Mouse (Mus musculus) testis, adult 2 months (tissue): ENCODE measurements around the gene Muc20. TPM values are rescaled to one million over a fixed set of nuclear protein-coding genes. Genes with fewer than 3 reads are reported as not detected.

Experiments
- H3K27ac ChIP-seq: fragments of 200-500 bp; 2 replicates; pipeline ENCODE4 v1.5.1; 2012; ENCODE audit warnings: low read depth, low read length; ENCODE audit not compliant: control insufficient read depth, insufficient read depth
- H3K27me3 ChIP-seq: fragments of 200-500 bp; 2 replicates; pipeline ENCODE4 v1.6.1; 2012; ENCODE audit warnings: mild to moderate bottlenecking, low read length, moderate library complexity; ENCODE audit not compliant: control insufficient read depth, insufficient read depth
- H3K36me3 ChIP-seq: fragments of 200-500 bp; 2 replicates; pipeline ENCODE4 v1.6.1; 2012; ENCODE audit warnings: mild to moderate bottlenecking, low read length; ENCODE audit not compliant: control insufficient read depth, insufficient read depth
- H3K4me1 ChIP-seq: fragments of 200-500 bp; 2 replicates; pipeline ENCODE4 v1.6.1; 2012; ENCODE audit warnings: low read length; ENCODE audit not compliant: control insufficient read depth, insufficient read depth
- H3K4me3 ChIP-seq: fragments of 200-500 bp; 2 replicates; pipeline ENCODE4 v1.5.1; 2012; ENCODE audit warnings: low read depth, mild to moderate bottlenecking, low read length, moderate library complexity, mixed read lengths; ENCODE audit not compliant: control insufficient read depth
- CTCF ChIP-seq: fragments of 200-500 bp; IDR thresholded peaks from 2 replicates; pipeline ENCODE4 v1.5.1; 2012; ENCODE audit warnings: low read depth, mild to moderate bottlenecking, inconsistent platforms, low read length, moderate library complexity; ENCODE audit not compliant: control insufficient read depth, insufficient read depth, insufficient replicate concordance
- POLR2A ChIP-seq: fragments of 200-500 bp; IDR thresholded peaks from 2 replicates; pipeline ENCODE4 v1.6.1; 2012; ENCODE audit warnings: low read depth, mild to moderate bottlenecking, inconsistent platforms, low read length, moderate library complexity; ENCODE audit not compliant: control insufficient read depth
- polyA plus RNA-seq: library from polyadenylated mRNA; depleted of rRNA; stranded (reverse); fragments of >200 nt; gene quantifications from 2 replicates; pipeline ENCODE4 v1.2.3, GENCODE M21; 2012

The Muc20 gene
- polyA plus RNA-seq, 1 experiment, result 0.61 TPM

DNA sequence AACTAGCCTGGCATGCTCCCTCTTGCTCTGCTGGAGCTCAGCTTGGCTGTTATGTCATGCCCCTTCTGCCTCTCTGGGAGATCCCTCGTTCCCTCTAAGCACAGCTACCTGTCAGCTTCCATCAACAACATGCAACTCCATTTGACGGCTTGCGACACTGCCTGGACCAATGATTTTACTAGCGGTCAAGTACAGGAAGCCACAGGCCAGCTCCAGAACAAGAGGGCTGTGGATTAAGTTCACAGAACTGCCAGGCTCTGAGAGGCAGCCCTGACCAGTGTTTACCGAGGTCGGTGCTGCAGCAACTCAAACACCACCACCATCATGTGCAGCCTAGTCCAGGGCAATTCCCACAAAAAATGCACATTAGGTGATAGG, 25.2 kb upstream of the Muc20 start:
- Histone ChIP-seq H3K4me1 (no peaks in the 10 kb centered on the region), H3K36me3 (peaks cover 7% of the 10 kb centered on the region; the same call in 1 of the 2 replicates), H3K4me3 (no peak overlapping the region), H3K27ac (no peak overlapping the region), H3K27me3 (no peaks in the 10 kb centered on the region)
- TF ChIP-seq CTCF (no peak), POLR2A (no peak)

- H3K27ac ChIP-seq, result no peak overlapping the region
- peaks cover 7% of the 10 kb centered on the region; the same call in 1 of the 2 replicates for H3K36me3 ChIP-seq
- H3K27me3 ChIP-seq, result no peaks in the 10 kb centered on the region
- TF ChIP-seq POLR2A (no peak), CTCF (no peak)
- no peaks in the 10 kb centered on the region for H3K4me1 ChIP-seq
- H3K4me3 ChIP-seq, result no peak overlapping the region
These were observed 24.7 kb upstream of the Muc20 start for GRCm38 (mm10) chr16:32821772-32822449.

GRCm38 (mm10) chr16:32818441-32818840, 21.2 kb upstream of the Muc20 start:
- no peak overlapping the region for H3K27ac ChIP-seq
- no peak overlapping the region for H3K4me3 ChIP-seq
- H3K27me3 ChIP-seq, result no peaks in the 10 kb centered on the region
- TF ChIP-seq POLR2A, result no peak
- TF ChIP-seq CTCF, result no peak
- peaks cover 2% of the 10 kb centered on the region; the same call in 1 of the 2 replicates for H3K36me3 ChIP-seq
- H3K4me1 ChIP-seq, result peaks cover 15% of the 10 kb centered on the region

GRCm38 (mm10) chr16:32818036-32818435, 20.8 kb upstream of the Muc20 start:
- TF ChIP-seq POLR2A, result no peak
- Histone ChIP-seq H3K4me1 (peaks cover 15% of the 10 kb centered on the region), H3K36me3 (0 out of 2 replicates have a peak, but pooled peaks cover 2% of the 10 kb centered on the region), H3K27me3 (no peaks in the 10 kb centered on the region), H3K27ac (no peak overlapping the region), H3K4me3 (no peak overlapping the region)

- no peak overlapping the region for H3K27ac ChIP-seq
- H3K4me3 ChIP-seq, result no peak overlapping the region
- no peaks in the 10 kb centered on the region for H3K36me3 ChIP-seq
- no peaks in the 10 kb centered on the region for H3K27me3 ChIP-seq
- H3K4me1 ChIP-seq, result peaks cover 15% of the 10 kb centered on the region
- TF ChIP-seq POLR2A (no peak), CTCF (no peak)
These were observed 17.9 kb upstream of the Muc20 start for GRCm38 (mm10) chr16:32815160-32815605.

GRCm38 (mm10) chr16:32814539-32814938, 17.3 kb upstream of the Muc20 start:
- H3K4me3 ChIP-seq, result peak overlapping the region; percentile 79

GRCm38 (mm10) chr16:32813771-32814170, 16.5 kb upstream of the Muc20 start:
- H3K27me3 ChIP-seq, result no peaks in the 10 kb centered on the region
- H3K4me3 ChIP-seq, result no peak overlapping the region
- H3K36me3 ChIP-seq, result no peaks in the 10 kb centered on the region
- H3K27ac ChIP-seq, result no peak overlapping the region
- no peak for TF ChIP-seq CTCF
- no peak for TF ChIP-seq POLR2A
- peaks cover 15% of the 10 kb centered on the region for H3K4me1 ChIP-seq

More at GRCm38 (mm10) chr16:32814539-32814938, 17.3 kb upstream of the Muc20 start:
- Histone ChIP-seq H3K27ac (no peak overlapping the region), H3K27me3 (no peaks in the 10 kb centered on the region), H3K36me3 (no peaks in the 10 kb centered on the region), H3K4me1 (peaks cover 15% of the 10 kb centered on the region)
- no peak; the same call in 1 of the 2 replicates for TF ChIP-seq POLR2A
